Mouse (Mus musculus): Measurements from ENCODE around the gene 2610301B20Rik. TPM values are rescaled to one million over a fixed set of nuclear protein-coding genes. Genes with fewer than 3 reads are reported as not detected.

2610301B20Rik gene
- 2.0 and 2.6 TPM in 2 replicates for total RNA-seq (2023)

GRCm38 (mm10) chr4:10873920-10874665 lies at the start of gene 2610301B20Rik:
2610301B20Rik (plus strand) TSS chr4:10874498.

